Mouse (Mus musculus) hindbrain, embryonic 15.5 days (tissue): ENCODE data around the gene Kcnq1. TPM values are rescaled to one million over a fixed set of nuclear protein-coding genes. Genes with fewer than 3 reads are reported as not detected.

Experiments used
- ATAC-seq: fragments of 200-750 bp; cut with Nextera tagmentation; 2 replicates; pipeline ENCODE4 v1.8.0; 2017; ENCODE audit warnings: low read depth, moderate number of reproducible peaks, moderate TSS enrichment; ENCODE audit not compliant: low FRiP score
- H3K27ac ChIP-seq: fragments of 300-500 bp; sonication (generic); replicated peaks from 2 replicates; pipeline ENCODE4 v1.5.1; 2015; ENCODE audit warnings: mild to moderate bottlenecking, inconsistent platforms
- H3K27me3 ChIP-seq: fragments of 300-500 bp; sonication (generic); 2 replicates; pipeline ENCODE4 v1.6.1; 2015; ENCODE audit warnings: control low read depth, inconsistent platforms
- H3K36me3 ChIP-seq: fragments of 300-500 bp; sonication (generic); 2 replicates; pipeline ENCODE4 v1.6.1; 2015; ENCODE audit warnings: control low read depth, inconsistent platforms
- H3K4me1 ChIP-seq: fragments of 300-500 bp; sonication (generic); replicated peaks from 2 replicates; pipeline ENCODE4 v1.6.1; 2015; ENCODE audit warnings: control low read depth, inconsistent platforms
- H3K4me2 ChIP-seq: fragments of 300-500 bp; sonication (generic); 2 replicates; pipeline ENCODE4 v1.6.1; 2015; ENCODE audit warnings: moderate library complexity, mild to moderate bottlenecking, inconsistent platforms
- H3K4me3 ChIP-seq: fragments of 300-500 bp; sonication (generic); 2 replicates; pipeline ENCODE4 v1.5.1; 2015; ENCODE audit warnings: mild to moderate bottlenecking, inconsistent platforms
- H3K9ac ChIP-seq: fragments of 300-500 bp; sonication (generic); 2 replicates; pipeline ENCODE4 v1.6.1; 2015; ENCODE audit warnings: inconsistent platforms
- H3K9me3 ChIP-seq: fragments of 300-500 bp; sonication (generic); 2 replicates; pipeline ENCODE4 v1.6.1; 2016; ENCODE audit warnings: control low read depth, inconsistent platforms
- WGBS: fragments of 180-500 bp; shearing (Covaris S2); methylation state at CpG from one replicate; pipeline ENCODE4 v1.1.7; 2015; 5-methylcytosine and 5-hydroxymethylcytosine counted together
- polyA plus RNA-seq: library from polyadenylated mRNA; unstranded; fragments of >200 nt; fragmentation: Nextera tagmentation; extraction: Ambion mirVana; gene quantifications from 2 replicates; pipeline ENCODE4 v1.2.1, GENCODE M21; 2015

The Kcnq1 gene
- polyA plus RNA-seq, 1 experiment from 2014 or later, result 1.1 TPM

DNA sequence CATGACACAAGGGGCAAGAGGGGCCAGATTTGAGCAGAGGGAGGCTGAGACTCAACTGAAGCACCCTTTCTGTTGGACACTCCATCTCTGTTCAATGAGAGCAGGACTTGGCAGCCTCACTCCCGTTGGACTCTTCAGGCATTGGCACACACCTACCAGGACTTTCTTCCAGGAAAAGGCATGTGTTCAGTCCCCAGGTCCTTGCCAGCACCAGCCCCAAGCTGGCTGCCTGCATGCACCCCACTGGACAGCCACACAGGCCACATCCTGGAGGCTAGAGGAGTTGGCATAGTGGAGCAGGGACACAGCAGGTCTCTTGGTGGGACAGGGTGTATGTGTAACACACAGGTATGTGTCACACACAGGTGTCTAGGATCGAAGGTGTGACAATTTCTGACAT lies 341.0 kb downstream of the Kcnq1 start:
- WGBS, result 72% methylated on average over 2 of the region's 2 CpGs
- Histone ChIP-seq H3K27me3 (0 out of 2 replicates have a peak, but pooled peaks cover 5% of the 10 kb centered on the region), H3K9ac (no peak overlapping the region), H3K4me3 (no peak overlapping the region), H3K4me1 (peaks cover 17% of the 10 kb centered on the region), H3K36me3 (no peaks in the 10 kb centered on the region), H3K4me2 (no peak overlapping the region), H3K9me3 (no peaks in the 10 kb centered on the region), H3K27ac (no peak overlapping the region)
- no peak for ATAC-seq

DNA sequence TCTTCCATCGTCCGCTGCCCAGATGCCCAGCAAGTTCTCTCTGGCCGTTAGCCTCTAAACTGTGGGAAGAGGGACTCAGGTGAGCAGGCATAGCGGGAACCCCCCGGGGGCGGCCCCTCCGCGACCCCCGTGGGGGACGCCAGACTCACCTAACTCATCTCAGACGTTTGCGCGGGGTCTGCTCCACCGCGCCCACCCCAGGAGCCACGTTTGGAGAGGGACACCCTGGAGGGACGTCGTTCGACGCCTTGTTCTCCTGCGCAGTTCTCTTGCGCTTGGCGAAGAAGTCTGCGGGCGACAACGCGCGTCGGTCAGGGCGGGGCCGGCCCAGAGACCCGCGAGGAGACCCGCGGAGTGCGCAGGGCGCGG lies 352.8 kb downstream of the Kcnq1 start:
- WGBS, result 37% methylated on average over 38 of the region's 38 CpGs
- no peak for ATAC-seq
- H3K27ac ChIP-seq, result peak overlapping the region; percentile 56; the same call in 1 of the 2 replicates
- H3K9me3 ChIP-seq, result no peaks in the 10 kb centered on the region
- peak overlapping the region; percentile 48 for H3K4me3 ChIP-seq
- peak overlapping the region; percentile 60 for H3K4me2 ChIP-seq
- peaks cover 2% of the 10 kb centered on the region; the same call in 1 of the 2 replicates for H3K27me3 ChIP-seq
- no peaks in the 10 kb centered on the region for H3K36me3 ChIP-seq
- no peaks in the 10 kb centered on the region for H3K4me1 ChIP-seq
- H3K9ac ChIP-seq, result peak overlapping the region; percentile 50

DNA sequence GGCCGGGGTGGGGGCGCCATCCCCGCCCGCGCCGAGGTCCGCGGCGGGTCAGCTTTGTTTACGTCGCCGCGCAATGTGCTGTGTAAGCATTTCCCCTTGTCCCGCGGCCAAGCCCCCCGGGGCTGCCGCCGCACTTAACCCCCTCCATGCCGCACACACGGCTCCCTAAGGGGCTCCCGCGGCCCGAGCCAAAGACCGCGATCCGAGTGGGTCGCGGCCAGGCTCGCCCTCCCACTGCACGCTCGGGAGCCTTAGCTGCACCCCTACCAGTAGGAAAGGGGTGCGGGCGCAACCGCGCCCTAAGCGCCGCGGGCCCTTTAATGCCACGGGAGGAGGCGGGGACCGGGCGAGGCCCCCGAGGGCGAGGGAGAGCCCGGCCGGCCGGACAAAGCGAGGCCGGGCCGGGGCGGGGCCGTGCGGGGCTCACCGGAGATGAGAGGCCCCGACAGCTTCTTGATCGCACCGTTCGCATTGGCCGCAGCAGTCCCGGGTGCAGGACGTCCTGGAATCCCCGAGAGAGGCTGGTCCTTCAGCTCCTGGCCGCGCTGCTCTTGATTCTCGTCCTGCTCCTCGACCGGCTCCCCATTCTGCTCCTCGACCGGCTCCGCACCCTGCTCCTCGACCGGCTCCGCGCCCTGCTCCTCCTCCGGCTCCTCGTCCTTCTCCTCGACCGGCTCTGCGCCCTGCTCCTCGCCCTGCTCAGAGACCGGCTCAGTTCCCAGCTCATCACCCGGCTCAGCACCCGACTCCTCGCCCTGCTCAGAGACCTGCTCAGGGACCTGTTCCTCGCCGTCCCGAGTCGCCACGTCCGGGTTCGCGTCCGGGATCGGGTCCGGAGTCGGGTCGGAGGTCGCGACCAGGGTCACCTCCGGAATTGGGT lies 353.4 kb downstream of the Kcnq1 start:
- peak overlapping the region; percentile 60 for H3K4me2 ChIP-seq
- ATAC-seq, result no peak
- H3K9ac ChIP-seq, result peak overlapping the region; percentile 50
- H3K27me3 ChIP-seq, result peaks cover 2% of the 10 kb centered on the region; the same call in 1 of the 2 replicates
- WGBS, result 31% methylated on average over 97 of the region's 100 CpGs
- H3K4me1 ChIP-seq, result 0 out of 2 replicates have a peak, but pooled peaks cover 5% of the 10 kb centered on the region
- no peaks in the 10 kb centered on the region for H3K36me3 ChIP-seq
- no peaks in the 10 kb centered on the region for H3K9me3 ChIP-seq
- peak overlapping the region; percentile 48 for H3K4me3 ChIP-seq
- peak overlapping the region; percentile 56 for H3K27ac ChIP-seq

DNA sequence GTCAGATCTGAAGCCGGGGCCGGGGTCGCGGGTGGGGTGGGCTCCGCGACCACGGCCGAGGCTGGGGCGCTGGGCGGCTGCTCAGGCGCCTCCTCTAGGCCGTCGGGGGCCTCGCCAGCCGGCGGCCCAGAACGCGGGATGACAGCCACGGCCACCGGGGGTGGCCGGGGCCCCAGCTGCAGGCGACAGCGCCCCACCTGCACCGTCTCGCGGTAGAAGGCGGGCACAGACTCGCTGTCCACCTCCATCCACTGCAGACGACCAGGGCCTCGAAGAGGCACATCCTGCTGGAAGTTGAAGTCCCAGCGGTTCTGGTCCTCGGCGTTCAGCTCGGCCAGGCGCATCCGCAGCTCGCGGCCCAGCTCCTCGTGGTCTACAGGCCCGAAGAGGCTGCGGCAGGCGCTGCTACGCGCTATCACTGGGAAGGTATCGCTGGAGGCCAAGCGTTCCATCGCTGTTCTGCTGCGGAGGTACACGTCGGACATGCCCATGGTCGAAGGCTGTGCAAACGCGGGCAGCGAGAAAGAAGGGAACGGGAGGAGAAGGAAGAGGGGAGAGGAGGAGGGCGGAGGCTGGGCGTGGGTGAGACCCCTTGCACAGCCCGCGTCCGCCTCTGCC lies 354.2 kb downstream of the Kcnq1 start:
- Histone ChIP-seq H3K4me2 (peak overlapping the region; percentile 60), H3K4me1 (0 out of 2 replicates have a peak, but pooled peaks cover 12% of the 10 kb centered on the region), H3K9me3 (no peaks in the 10 kb centered on the region), H3K36me3 (no peaks in the 10 kb centered on the region), H3K4me3 (peak overlapping the region; percentile 48), H3K9ac (peak overlapping the region; percentile 50), H3K27me3 (peaks cover 7% of the 10 kb centered on the region; the same call in 1 of the 2 replicates), H3K27ac (peak overlapping the region; percentile 56)
- 43% methylated on average over 60 of the region's 60 CpGs for WGBS
- peak; percentile 1; the same call in 1 of the 2 replicates for ATAC-seq

DNA sequence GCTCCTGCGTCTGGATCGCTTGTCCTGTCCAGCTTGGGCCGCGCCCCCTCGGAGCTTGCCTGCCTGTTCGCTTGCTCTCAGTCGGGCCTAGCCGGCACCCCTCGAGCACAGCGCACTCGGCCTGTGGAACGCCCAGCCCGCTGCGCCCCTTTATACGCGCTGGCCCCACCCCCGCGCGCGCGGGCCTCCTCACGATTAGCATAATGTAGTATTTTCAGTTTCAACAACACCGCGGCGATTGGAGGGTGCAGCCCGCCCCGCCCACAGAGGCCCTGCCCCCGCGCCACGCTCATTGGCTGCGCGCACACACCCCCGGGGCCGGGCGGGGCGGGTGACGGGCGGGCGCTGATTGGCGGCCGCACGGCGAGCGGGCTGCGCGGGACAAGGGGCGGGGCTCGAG lies 354.7 kb downstream of the Kcnq1 start, which contains the start of gene Cdkn1c:
TSS of gene Cdkn1c (minus strand) at position 177 of the 400 bp plus-strand sequence.
- Histone ChIP-seq H3K9me3 (no peaks in the 10 kb centered on the region), H3K9ac (peak within 1 kb of the TSS; percentile 50), H3K4me1 (0 out of 2 replicates have a peak, but pooled peaks cover 12% of the 10 kb centered on the region), H3K36me3 (no peaks in the 10 kb centered on the region), H3K4me2 (peak within 1 kb of the TSS; percentile 60), H3K27ac (peak within 1 kb of the TSS; percentile 56), H3K27me3 (peaks cover 8% of the 10 kb centered on the region; the same call in 1 of the 2 replicates), H3K4me3 (peak within 1 kb of the TSS; percentile 48)
- ATAC-seq, result peak; percentile 91
- 31% methylated on average over 43 of the region's 48 CpGs for WGBS

DNA sequence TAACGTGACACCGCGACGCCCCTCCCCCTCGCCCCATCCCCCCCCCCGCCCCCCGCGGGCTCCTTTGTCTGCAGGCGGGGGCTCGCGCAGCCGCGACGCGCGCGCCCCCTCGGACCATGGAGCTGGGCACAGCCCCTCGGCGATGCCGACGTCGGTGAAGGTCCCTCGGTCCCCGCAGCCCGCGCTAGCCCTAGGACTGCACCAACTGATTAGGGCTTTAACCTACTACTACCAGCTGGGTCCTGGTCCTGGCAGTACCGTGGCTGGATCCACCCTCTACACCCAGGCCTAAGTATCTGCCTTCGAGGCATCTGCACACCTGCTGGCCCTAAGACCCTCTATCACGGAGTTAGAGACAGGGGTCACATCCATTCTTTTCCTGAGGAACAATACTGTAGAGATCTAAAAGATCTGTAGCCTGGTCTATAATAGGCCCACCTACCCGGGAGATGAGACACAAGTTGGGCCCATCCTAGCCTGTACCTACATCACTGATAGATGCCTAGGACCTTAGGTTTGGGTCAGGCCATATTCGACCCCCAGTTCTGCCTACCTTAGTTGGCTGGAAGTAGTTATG lies 355.2 kb downstream of the Kcnq1 start:
- no peaks in the 10 kb centered on the region for H3K36me3 ChIP-seq
- 0 out of 2 replicates have a peak, but pooled peaks cover 15% of the 10 kb centered on the region for H3K4me1 ChIP-seq
- ATAC-seq, result peak; percentile 65
- no peak overlapping the region; the same call in 1 of the 2 replicates for H3K27ac ChIP-seq
- no peak overlapping the region for H3K9ac ChIP-seq
- H3K4me3 ChIP-seq, result peak overlapping the region; percentile 48
- no peaks in the 10 kb centered on the region for H3K9me3 ChIP-seq
- peak overlapping the region; percentile 60 for H3K4me2 ChIP-seq
- H3K27me3 ChIP-seq, result peaks cover 11% of the 10 kb centered on the region
- 43% methylated on average over 29 of the region's 32 CpGs for WGBS

DNA sequence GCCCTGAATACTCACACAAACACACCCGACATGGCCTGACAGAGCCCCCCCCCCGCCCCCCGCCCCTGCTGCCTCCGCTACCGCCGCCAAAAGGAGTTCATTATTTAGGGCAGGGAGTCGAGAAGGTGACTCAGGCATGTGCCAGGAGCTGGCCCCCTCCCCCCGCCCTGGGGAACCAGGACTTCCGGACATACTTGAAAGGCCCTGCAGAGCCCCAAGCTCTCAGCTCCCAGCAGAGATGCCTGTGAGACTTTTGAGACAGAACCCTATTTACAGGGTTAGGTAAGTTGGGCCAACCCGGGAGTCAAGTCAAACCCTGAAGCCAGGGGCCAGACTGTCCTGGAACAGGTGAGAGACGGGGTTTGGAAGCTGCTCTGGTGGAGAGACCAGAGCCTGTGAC lies 355.8 kb downstream of the Kcnq1 start:
- H3K4me2 ChIP-seq, result 0 out of 2 replicates have a peak overlapping the region, but pooled peaks have one; percentile 60

DNA sequence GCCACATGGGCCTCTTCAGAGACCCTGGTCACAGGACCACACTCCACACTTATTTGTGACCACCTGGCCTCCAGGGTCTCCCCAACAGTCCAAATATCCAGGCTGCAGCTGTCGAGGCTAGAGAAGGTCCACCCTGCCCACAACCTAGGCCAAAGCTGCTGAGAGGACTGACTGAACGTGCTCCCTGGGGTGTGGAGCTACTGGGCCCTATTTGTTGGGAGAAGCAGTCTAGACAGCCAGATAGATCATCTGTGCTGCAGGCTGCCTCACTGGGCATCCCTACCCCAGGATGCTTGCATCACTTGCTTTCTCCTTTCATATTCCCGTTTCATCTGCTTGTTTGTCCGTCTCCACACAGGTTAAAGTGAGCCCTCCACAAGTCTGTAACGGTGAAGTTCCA lies 356.4 kb downstream of the Kcnq1 start:
- 77% methylated on average over 5 of the region's 5 CpGs for WGBS

More for the DNA sequence above, 355.8 kb downstream of the Kcnq1 start:
- no peak overlapping the region for H3K27ac ChIP-seq
- no peak for ATAC-seq
- H3K36me3 ChIP-seq, result no peaks in the 10 kb centered on the region
- H3K27me3 ChIP-seq, result peaks cover 11% of the 10 kb centered on the region
- H3K9me3 ChIP-seq, result no peaks in the 10 kb centered on the region
- H3K9ac ChIP-seq, result no peak overlapping the region
- 0 out of 2 replicates have a peak, but pooled peaks cover 15% of the 10 kb centered on the region for H3K4me1 ChIP-seq
- H3K4me3 ChIP-seq, result no peak overlapping the region
- WGBS, result 51% methylated on average over 11 of the region's 11 CpGs

DNA sequence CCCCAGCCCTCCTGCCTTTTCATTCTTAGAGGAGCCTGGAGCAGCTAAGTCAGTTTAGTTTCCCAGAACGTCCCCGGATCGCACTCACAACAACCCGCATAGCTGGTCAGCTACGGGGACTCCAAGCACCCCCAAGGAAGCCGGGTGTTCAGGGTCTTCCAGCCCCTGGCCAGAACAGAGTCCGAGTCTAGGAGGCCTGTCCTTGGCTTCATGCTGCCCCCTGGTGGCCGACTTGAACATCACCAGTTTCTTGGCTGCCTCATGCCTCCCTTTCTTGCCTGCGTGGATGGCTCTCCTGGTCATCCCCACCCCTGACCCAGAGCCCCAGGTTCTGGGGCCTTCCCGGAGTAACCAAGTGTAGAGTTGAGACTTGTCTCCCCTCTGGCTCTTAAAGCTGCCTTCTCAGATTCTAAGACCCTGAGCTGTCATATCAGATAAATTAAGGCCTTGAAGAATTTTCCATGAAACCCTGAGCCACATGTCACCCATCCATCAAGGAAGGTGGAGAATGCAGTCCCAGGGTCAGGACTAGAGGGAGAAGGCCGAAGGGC lies 357.8 kb downstream of the Kcnq1 start:
- Histone ChIP-seq H3K4me1 (peaks cover 15% of the 10 kb centered on the region; the same call in 1 of the 2 replicates), H3K27ac (no peak overlapping the region), H3K9me3 (no peaks in the 10 kb centered on the region), H3K4me3 (no peak overlapping the region), H3K9ac (no peak overlapping the region), H3K36me3 (no peaks in the 10 kb centered on the region), H3K27me3 (peaks cover 11% of the 10 kb centered on the region), H3K4me2 (no peak overlapping the region)
- 37% methylated on average over 11 of the region's 11 CpGs for WGBS
- no peak for ATAC-seq

More for the DNA sequence above, 356.4 kb downstream of the Kcnq1 start:
- peaks cover 15% of the 10 kb centered on the region; the same call in 1 of the 2 replicates for H3K4me1 ChIP-seq
- H3K9ac ChIP-seq, result no peak overlapping the region
- H3K9me3 ChIP-seq, result no peaks in the 10 kb centered on the region
- ATAC-seq, result no peak
- H3K4me3 ChIP-seq, result no peak overlapping the region
- H3K36me3 ChIP-seq, result no peaks in the 10 kb centered on the region
- H3K4me2 ChIP-seq, result no peak overlapping the region
- peaks cover 11% of the 10 kb centered on the region for H3K27me3 ChIP-seq
- H3K27ac ChIP-seq, result no peak overlapping the region

DNA sequence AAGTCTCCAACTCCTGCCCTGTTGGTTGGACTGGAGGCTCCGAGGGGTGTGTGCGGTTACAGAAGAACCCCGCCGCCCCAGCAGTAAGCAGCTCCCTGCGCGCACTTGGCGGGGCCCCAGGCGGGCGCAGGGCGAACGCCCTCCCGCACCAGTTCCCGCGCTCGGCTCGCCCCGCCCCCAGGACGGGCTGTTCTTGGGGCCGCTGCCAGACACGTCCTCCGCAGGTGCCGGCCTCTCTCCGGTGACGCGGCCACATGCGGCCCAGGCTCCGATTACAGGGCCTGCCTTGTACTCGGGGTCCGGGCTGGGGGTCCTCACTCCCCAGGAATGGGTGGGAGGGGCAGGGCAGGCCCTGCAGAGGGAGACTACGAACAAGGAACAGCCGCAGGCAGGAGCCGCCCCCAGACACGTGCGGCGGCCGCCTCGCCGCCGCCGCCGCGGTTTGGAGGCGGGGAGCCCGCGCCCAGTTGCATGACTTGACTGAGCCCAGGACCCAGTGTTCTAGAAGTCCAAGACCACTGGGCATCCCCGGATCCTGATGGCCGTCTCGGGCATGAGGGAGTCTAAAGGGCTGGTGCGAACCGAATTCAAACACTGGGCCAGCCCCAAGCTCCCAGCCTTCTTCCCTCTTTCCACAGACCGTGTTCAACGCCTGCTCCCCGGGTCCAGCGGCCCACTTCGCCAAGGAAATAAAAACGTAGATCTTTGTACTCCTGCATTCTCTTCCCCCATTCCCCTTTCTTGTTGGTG lies 358.8 kb downstream of the Kcnq1 start:
- Histone ChIP-seq H3K27me3 (peaks cover 11% of the 10 kb centered on the region), H3K4me3 (peak overlapping the region; percentile 33), H3K36me3 (no peaks in the 10 kb centered on the region), H3K9me3 (no peaks in the 10 kb centered on the region), H3K4me2 (peak overlapping the region; percentile 71), H3K9ac (peak overlapping the region; percentile 40), H3K4me1 (peaks cover 15% of the 10 kb centered on the region; the same call in 1 of the 2 replicates), H3K27ac (no peak overlapping the region)
- ATAC-seq, result peak; percentile 9; the same call in 1 of the 2 replicates
- WGBS, result 19% methylated on average over 56 of the region's 56 CpGs
